Mouse (Mus musculus) lung, adult 2 months (tissue): ENCODE results near the gene Casp6. TPM values are rescaled to one million over a fixed set of nuclear protein-coding genes. Genes with fewer than 3 reads are reported as not detected.

Source experiments
- DNase-seq: peaks from one replicate; pipeline ENCODE4 v3.0.0; 2022
- H3K4me1 ChIP-seq: fragments of 200-500 bp; 2 replicates; pipeline ENCODE4 v1.6.1; 2011; ENCODE audit warnings: low read length; ENCODE audit not compliant: control insufficient read depth, insufficient read depth
- H3K4me3 ChIP-seq: fragments of 200-500 bp; replicated peaks from 2 replicates; pipeline ENCODE3; 2011; ENCODE audit warnings: low read depth, mild to moderate bottlenecking, control low read depth, low read length; ENCODE audit errors: extremely low read depth
- CTCF ChIP-seq: fragments of 200-500 bp; IDR thresholded peaks from 2 replicates; pipeline ENCODE4 v1.5.1; 2011; ENCODE audit warnings: mild to moderate bottlenecking, low read length, control low read depth; ENCODE audit not compliant: insufficient read depth
- POLR2A ChIP-seq: fragments of 200-500 bp; IDR thresholded peaks from 2 replicates; pipeline ENCODE4 v1.6.1; 2011; ENCODE audit warnings: low read depth, mild to moderate bottlenecking, control low read depth, low read length, borderline replicate concordance; ENCODE audit errors: extremely low read depth
- WGBS: fragments of 180-500 bp; shearing (Covaris S2); methylation state at CpG from one replicate; pipeline ENCODE4 v1.1.7; 2018; 5-methylcytosine and 5-hydroxymethylcytosine counted together
- polyA plus RNA-seq: library from polyadenylated mRNA; depleted of rRNA; stranded (reverse); fragments of >200 nt; gene quantifications from 2 replicates; pipeline ENCODE4 v1.2.3, GENCODE M21; 2012

Casp6 gene
- polyA plus RNA-seq, 1 experiment = 41.5 TPM

DNA sequence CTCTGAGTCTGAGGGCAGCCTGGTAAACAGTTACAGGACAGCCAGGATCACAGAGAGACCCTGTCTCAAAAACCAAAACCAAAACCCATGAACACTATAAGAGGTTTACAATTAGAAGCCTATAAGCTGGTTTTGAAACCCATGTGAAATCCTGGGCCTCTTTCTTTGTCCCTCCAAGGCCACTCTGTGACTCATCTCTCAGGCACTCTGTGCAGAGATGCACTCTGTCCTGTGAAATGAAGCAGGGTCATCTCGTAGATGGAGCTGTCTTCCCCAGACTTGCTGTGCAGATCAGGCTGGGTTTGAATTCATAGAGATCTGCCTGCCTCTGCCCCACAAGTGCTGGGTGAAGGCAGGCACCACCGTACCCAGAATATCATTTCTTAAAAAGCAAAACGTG, 16.2 kb downstream of the Casp6 start:
- Histone ChIP-seq H3K4me3 (no peak overlapping the region), H3K4me1 (no peaks in the 10 kb centered on the region)
- no peak for TF ChIP-seq CTCF
- no peak for TF ChIP-seq POLR2A
- DNase-seq = no peak
- WGBS = 82% methylated on average over 3 of the region's 3 CpGs

DNA sequence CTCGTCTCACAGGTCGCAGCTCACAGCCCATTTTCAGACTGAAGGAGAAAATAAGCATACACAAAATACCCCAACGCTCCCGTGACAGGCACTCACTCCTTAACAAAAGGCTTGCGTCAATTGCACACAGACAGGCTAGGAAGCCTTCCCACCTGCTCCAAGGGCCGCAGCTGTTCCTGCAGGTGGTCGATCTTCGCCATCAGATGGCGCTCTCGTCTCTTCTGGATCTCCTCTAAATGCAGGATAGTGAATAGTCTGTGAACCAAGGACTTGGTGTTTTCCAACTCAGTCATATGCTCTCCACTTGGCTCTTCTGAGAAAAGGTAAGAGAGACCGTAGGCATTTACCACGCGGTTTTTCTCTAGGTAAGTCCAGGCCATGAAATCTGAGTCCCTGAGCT, 17.2 kb downstream of the Casp6 start:
- 18% methylated on average over 13 of the region's 13 CpGs for WGBS
- TF ChIP-seq POLR2A (no peak), CTCF (peak; percentile 77)
- Histone ChIP-seq H3K4me3 (no peak overlapping the region), H3K4me1 (no peaks in the 10 kb centered on the region)
- peak; percentile 59 for DNase-seq

DNA sequence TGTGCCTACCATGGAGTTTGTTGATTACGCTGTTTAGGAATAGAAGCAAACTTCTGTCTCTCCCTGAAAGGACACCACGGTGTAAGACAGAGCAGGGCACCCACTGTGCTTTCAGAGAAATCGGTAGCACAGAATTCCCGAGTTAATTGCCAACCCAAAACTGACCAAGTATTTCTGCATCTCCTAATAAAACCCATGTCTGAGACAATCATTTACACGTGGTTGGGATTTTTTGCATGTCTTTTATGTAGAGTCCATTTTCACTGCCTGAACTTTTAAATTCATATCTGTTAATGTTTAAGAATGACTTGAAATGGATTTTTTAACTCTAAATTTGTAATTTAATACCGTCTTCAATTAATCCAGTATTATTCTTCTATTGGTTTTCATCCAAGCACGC, 22.4 kb downstream of the Casp6 start:
- no peak for DNase-seq
- no peak for TF ChIP-seq POLR2A
- TF ChIP-seq CTCF = no peak
- 88% methylated on average over 7 of the region's 7 CpGs for WGBS
- Histone ChIP-seq H3K4me3 (no peak overlapping the region), H3K4me1 (no peaks in the 10 kb centered on the region)

GRCm38 (mm10) chr3:129925861-129926260, 24.6 kb downstream of the Casp6 start:
- DNase-seq = no peak
- TF ChIP-seq CTCF = no peak
- TF ChIP-seq POLR2A = no peak
- no peak overlapping the region for H3K4me3 ChIP-seq
- 88% methylated on average over 3 of the region's 3 CpGs for WGBS
- no peaks in the 10 kb centered on the region for H3K4me1 ChIP-seq

GRCm38 (mm10) chr3:129930213-129930778, 29.1 kb downstream of the Casp6 start:
- 54% methylated on average over 6 of the region's 6 CpGs for WGBS
- no peak for DNase-seq
- TF ChIP-seq POLR2A (no peak), CTCF (no peak)
- Histone ChIP-seq H3K4me1 (no peaks in the 10 kb centered on the region), H3K4me3 (no peak overlapping the region)

GRCm38 (mm10) chr3:129932443-129932842, 31.2 kb downstream of the Casp6 start:
- H3K4me1 ChIP-seq = no peaks in the 10 kb centered on the region
- DNase-seq = no peak
- WGBS = 50% methylated on average over 4 of the region's 4 CpGs
- no peak overlapping the region for H3K4me3 ChIP-seq
- TF ChIP-seq CTCF (peak; percentile 22; the same call in 1 of the 2 replicates), POLR2A (no peak)

- no peak overlapping the region for H3K4me3 ChIP-seq
- TF ChIP-seq CTCF = no peak
- no peak for DNase-seq
- 50% methylated on average over 9 of the region's 9 CpGs for WGBS
- no peaks in the 10 kb centered on the region for H3K4me1 ChIP-seq
Measured at GRCm38 (mm10) chr3:129936561-129936960, 35.3 kb downstream of the Casp6 start.

DNA sequence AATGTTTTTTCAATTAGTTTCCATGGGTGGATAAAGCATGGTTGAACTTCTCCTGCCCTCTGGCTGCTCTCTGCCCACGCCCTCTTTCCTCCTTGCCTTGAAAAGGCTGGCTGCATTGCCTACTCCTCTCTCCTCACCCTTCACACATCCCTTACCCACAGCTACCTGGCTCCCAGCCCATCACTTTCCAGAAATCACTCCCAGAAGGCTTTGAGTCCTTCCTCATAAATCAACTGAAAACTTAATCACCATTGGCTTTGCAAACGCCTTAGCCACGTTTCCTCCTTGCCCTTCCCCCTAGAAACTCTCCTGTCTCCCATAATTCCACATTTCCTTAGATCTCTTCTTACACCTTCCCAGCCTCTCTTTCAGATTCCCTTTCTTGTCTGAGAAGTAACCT, 36.6 kb downstream of the Casp6 start:
- peak; percentile 8 for DNase-seq
- Histone ChIP-seq H3K4me3 (no peak overlapping the region), H3K4me1 (no peaks in the 10 kb centered on the region)
- WGBS = 30% methylated on average over 3 of the region's 3 CpGs
- no peak for TF ChIP-seq CTCF

- no peak for DNase-seq
- TF ChIP-seq POLR2A (no peak), CTCF (no peak)
- Histone ChIP-seq H3K4me1 (no peaks in the 10 kb centered on the region), H3K4me3 (no peak overlapping the region)
- WGBS = 69% methylated on average over 7 of the region's 7 CpGs
Measured at GRCm38 (mm10) chr3:129939058-129939457, 37.8 kb downstream of the Casp6 start.

DNA sequence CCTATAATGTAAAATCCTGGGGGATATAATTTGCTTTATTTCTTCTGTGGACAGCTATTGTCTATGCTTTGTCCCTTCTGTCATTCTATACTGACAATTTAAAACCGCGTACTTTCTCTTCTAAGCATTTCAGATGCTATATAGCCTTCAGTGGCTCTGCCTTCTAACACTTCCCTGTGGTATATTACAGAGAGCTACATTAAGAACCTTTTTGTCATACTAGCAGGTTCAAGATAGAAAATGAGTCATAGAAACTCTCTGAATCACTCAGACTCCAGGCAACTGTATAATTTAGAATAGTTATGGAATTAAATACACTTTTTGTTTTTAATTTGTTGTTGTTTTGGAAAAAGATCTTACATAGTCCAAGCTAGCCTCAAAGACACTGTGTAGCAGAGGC, 39.6 kb downstream of the Casp6 start:
- WGBS = 93% methylated on average over 2 of the region's 2 CpGs
- DNase-seq = no peak
- Histone ChIP-seq H3K4me1 (no peaks in the 10 kb centered on the region), H3K4me3 (no peak overlapping the region)
- TF ChIP-seq CTCF (no peak), POLR2A (no peak)
